Mouse (Mus musculus): ENCODE results near the gene Kdm4d. TPM values are rescaled to one million over a fixed set of nuclear protein-coding genes. Genes with fewer than 3 reads are reported as not detected.
"Not testable (repeated sequence)": the region's sequence is repeated elsewhere in the genome, so short reads cannot be mapped to it uniquely, and the experiment has no call there.

Kdm4d gene
- polyA plus RNA-seq, 1 experiment: not detected

- Histone ChIP-seq H3K79me2 (ENCODE audit: control insufficient read depth, insufficient read depth) (no peaks in the 10 kb centered on the region), H3K4me3 (no peak overlapping the region), H3K4me2 (ENCODE audit: low read depth) (no peak overlapping the region), H3K27me3 (ENCODE audit: control insufficient read depth, insufficient read depth, insufficient read length) (peaks cover 4% of the 10 kb centered on the region), H3K36me3 (ENCODE audit: control insufficient read depth, insufficient read depth) (no peaks in the 10 kb centered on the region), H3ac (ENCODE audit: control insufficient read depth, insufficient read length) (no peak overlapping the region)
- TF ChIP-seq POLR2AphosphoS2 (IDR thresholded peaks at IDR 0.05; ENCODE audit: insufficient read length, low read depth) (no peak), MYOD1 (IDR thresholded peaks at IDR 0.05; ENCODE audit: control insufficient read depth in 1 of 3, insufficient read length in 2 of 3, low read depth in 2 of 3) (no peak), POLR2A (IDR thresholded peaks at IDR 0.05; ENCODE audit: insufficient read length, low read depth) (no peak)
Measured at GRCm38 (mm10) chr9:14456320-14456719, 44.0 kb downstream of the Kdm4d start.

DNA sequence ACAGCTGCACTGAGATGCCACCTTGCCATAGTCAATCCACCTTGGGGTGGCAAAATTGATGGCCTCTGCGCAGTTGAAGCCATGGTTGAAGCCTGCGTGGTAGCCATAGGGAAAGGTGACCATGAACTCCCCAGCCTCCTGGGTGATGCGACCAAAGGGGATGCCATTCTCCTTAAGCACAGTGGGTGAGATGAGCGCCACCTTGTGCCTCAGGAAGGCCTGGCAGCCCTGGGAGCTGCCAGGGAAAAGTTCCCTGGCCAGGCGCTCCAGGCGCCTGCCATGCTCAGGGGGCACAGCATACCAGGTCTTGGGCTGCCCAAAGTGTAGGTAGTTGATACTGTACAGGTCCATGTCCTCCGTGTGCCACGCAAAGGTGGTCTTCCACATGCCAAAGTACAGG, 49.2 kb downstream of the Kdm4d start:
- not testable (repeated sequence) for H3K36me3 ChIP-seq (ENCODE audit: control insufficient read depth, insufficient read depth); H3K4me3 ChIP-seq; H3K4me2 ChIP-seq (ENCODE audit: low read depth); H3ac ChIP-seq (ENCODE audit: control insufficient read depth, insufficient read length); H3K79me2 ChIP-seq (ENCODE audit: control insufficient read depth, insufficient read depth); H3K27me3 ChIP-seq (ENCODE audit: control insufficient read depth, insufficient read depth, insufficient read length)

GRCm38 (mm10) chr9:14447086-14447485, 53.2 kb downstream of the Kdm4d start:
- H3ac ChIP-seq (ENCODE audit: control insufficient read depth, insufficient read length); H3K27me3 ChIP-seq (ENCODE audit: control insufficient read depth, insufficient read depth, insufficient read length); H3K36me3 ChIP-seq (ENCODE audit: control insufficient read depth, insufficient read depth); H3K4me3 ChIP-seq; H3K4me2 ChIP-seq (ENCODE audit: low read depth); H3K79me2 ChIP-seq (ENCODE audit: control insufficient read depth, insufficient read depth): not testable (repeated sequence)

DNA sequence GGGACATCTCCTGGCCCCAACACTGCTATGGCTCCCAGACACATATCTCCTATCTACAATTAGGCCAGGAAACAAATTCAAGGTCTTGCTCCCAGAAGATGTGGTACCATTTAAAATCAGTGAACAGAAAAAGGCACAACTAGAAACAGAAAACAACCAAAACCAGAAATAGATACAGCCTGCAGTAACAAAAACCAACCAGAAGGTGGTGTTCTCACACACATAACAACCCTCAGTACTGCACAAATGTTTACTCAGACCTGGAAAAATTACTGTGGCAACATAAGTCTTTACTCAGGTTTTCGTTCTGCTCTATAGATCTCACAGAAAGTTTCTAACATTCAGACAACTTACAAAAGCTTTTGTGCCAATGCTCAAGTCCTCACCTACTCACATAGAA, 59.9 kb downstream of the Kdm4d start:
- no peak overlapping the region for H3K4me3 ChIP-seq
- no peaks in the 10 kb centered on the region for H3K36me3 ChIP-seq (ENCODE audit: control insufficient read depth, insufficient read depth)
- TF ChIP-seq USF1 (IDR thresholded peaks at IDR 0.05; ENCODE audit: low read depth): no peak
- no peak for TF ChIP-seq CEBPB (IDR thresholded peaks at IDR 0.05; ENCODE audit: insufficient read depth, poor library complexity, severe bottlenecking)
- TF ChIP-seq E2F4 (IDR thresholded peaks at IDR 0.05; ENCODE audit: insufficient read depth): no peak
- TF ChIP-seq TCF3 (IDR thresholded peaks at IDR 0.05; ENCODE audit: insufficient read length, low read depth): no peak
- no peak overlapping the region for H3ac ChIP-seq (ENCODE audit: control insufficient read depth, insufficient read length)
- no peak overlapping the region for H3K4me2 ChIP-seq (ENCODE audit: low read depth)
- H3K27me3 ChIP-seq (ENCODE audit: control insufficient read depth, insufficient read depth, insufficient read length): no peaks in the 10 kb centered on the region
- H3K79me2 ChIP-seq (ENCODE audit: control insufficient read depth, insufficient read depth): no peaks in the 10 kb centered on the region

DNA sequence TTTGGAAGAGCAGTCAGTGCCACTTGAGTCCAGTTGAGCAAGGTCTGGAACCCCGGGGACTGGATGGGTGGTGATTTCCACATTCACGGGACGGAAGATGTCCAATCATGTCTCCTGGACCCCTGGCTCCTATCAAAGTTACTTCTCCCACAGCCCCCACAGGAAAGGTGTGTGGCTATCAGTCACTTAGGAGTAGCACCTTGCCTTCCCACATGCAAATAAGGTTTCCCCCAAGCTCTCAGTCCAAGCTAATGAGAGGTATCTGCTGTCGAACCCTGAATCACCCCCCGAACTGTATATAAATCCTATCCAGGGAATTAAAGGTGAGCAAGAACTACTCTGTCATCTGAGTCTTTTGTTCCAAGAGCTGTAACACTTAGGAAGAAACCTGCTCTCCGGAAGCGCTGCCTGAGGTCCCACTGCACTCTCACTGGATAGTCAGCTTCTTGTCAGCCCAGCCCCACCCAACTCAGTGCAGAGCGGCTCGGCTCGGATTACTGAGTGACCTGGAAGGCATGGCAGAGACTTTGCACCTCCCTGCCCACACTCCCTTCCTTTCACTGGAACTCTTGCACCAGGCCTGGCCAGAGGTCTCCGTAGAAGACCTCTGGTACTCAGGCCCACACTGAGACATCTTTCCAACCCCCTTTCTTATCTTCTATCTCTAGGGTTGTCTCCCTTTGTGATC, 66.9 kb downstream of the Kdm4d start:
- H3K36me3 ChIP-seq (ENCODE audit: control insufficient read depth, insufficient read depth): no peaks in the 10 kb centered on the region
- TF ChIP-seq USF1 (IDR thresholded peaks at IDR 0.05; ENCODE audit: low read depth) (no peak), MYOD1 (IDR thresholded peaks at IDR 0.05; ENCODE audit: control insufficient read depth in 1 of 3, insufficient read length in 2 of 3, low read depth in 2 of 3) (no peak), E2F4 (IDR thresholded peaks at IDR 0.05; ENCODE audit: insufficient read depth) (no peak), CEBPB (IDR thresholded peaks at IDR 0.05; ENCODE audit: insufficient read depth, poor library complexity, severe bottlenecking) (no peak), MYOG (IDR thresholded peaks at IDR 0.05; ENCODE audit: control insufficient read depth in 1 of 3, insufficient read depth in 1 of 3, insufficient read length in 2 of 3, low read depth in 2 of 3) (no peak), POLR2AphosphoS2 (IDR thresholded peaks at IDR 0.05; ENCODE audit: insufficient read length, low read depth) (no peak), POLR2A (IDR thresholded peaks at IDR 0.05; ENCODE audit: insufficient read length, low read depth) (no peak), TCF3 (IDR thresholded peaks at IDR 0.05; ENCODE audit: insufficient read length, low read depth) (no peak), REST (IDR thresholded peaks at IDR 0.05; ENCODE audit: insufficient read depth, insufficient read length) (no peak), MAX (IDR thresholded peaks at IDR 0.05; ENCODE audit: low read depth) (no peak), SRF (IDR thresholded peaks at IDR 0.05; ENCODE audit: control insufficient read depth, insufficient read length, low read depth) (no peak), TCF12 (IDR thresholded peaks at IDR 0.05; ENCODE audit: insufficient read depth, poor library complexity, severe bottlenecking) (no peak)

More for the DNA sequence above, 66.9 kb downstream of the Kdm4d start:
- Histone ChIP-seq H3K27me3 (ENCODE audit: control insufficient read depth, insufficient read depth, insufficient read length) (no peaks in the 10 kb centered on the region), H3K4me2 (ENCODE audit: low read depth) (no peak overlapping the region), H3K79me2 (ENCODE audit: control insufficient read depth, insufficient read depth) (no peaks in the 10 kb centered on the region), H3K4me3 (no peak overlapping the region), H3ac (ENCODE audit: control insufficient read depth, insufficient read length) (no peak overlapping the region)

Other genes with a start within 250 kb of the Kdm4d start
- gene Sesn3, start 225.4 kb downstream of the Kdm4d start, polyA plus RNA-seq (2012; fragmentation: generic; extraction: Trizol): 4.7 TPM
- gene Endod1, start 119.0 kb downstream of the Kdm4d start, polyA plus RNA-seq (2012; fragmentation: generic; extraction: Trizol): 7.0 TPM
- 107 TPM for gene Cwc15, start 135 bp upstream of the Kdm4d start, polyA plus RNA-seq (2012; fragmentation: generic; extraction: Trizol)
- 37.3 TPM for gene Amotl1, start 144.6 kb upstream of the Kdm4d start, polyA plus RNA-seq (2012; fragmentation: generic; extraction: Trizol)
- 0.36 TPM for gene Piwil4, start 240.3 kb upstream of the Kdm4d start, polyA plus RNA-seq (2012; fragmentation: generic; extraction: Trizol)

All from myocyte (in vitro differentiated cells).